Mouse (Mus musculus) intestine, embryonic 14.5 days (tissue): ENCODE data around the gene Ulk4. TPM values are rescaled to one million over a fixed set of nuclear protein-coding genes. Genes with fewer than 3 reads are reported as not detected.
"Not testable (repeated sequence)": the region's sequence is repeated elsewhere in the genome, so short reads cannot be mapped to it uniquely, and the experiment has no call there.

Source experiments
- ATAC-seq: fragments of 200-750 bp; cut with Nextera tagmentation; replicated peaks from 2 replicates; pipeline ENCODE4 v1.8.0; 2017; ENCODE audit warnings: low read depth, moderate number of reproducible peaks, moderate TSS enrichment, moderate library complexity; ENCODE audit not compliant: low FRiP score, low TSS enrichment
- DNase-seq: peaks from one replicate; pipeline ENCODE4 v3.0.0-alpha.2; 2018; ENCODE audit warnings: low spot score
- H3K27ac ChIP-seq: fragments of 300-500 bp; sonication (generic); 2 replicates; pipeline ENCODE4 v1.5.1; 2014; ENCODE audit warnings: low read depth, mild to moderate bottlenecking, control low read depth
- H3K27me3 ChIP-seq: fragments of 300-500 bp; sonication (generic); replicated peaks from 2 replicates; pipeline ENCODE4 v1.6.1; 2014; ENCODE audit warnings: low read length, control low read depth; ENCODE audit not compliant: control insufficient read depth, insufficient read depth
- H3K36me3 ChIP-seq: fragments of 300-500 bp; sonication (generic); 2 replicates; pipeline ENCODE4 v1.6.1; 2014; ENCODE audit warnings: low read length, control low read depth; ENCODE audit not compliant: control insufficient read depth, insufficient read depth
- H3K4me1 ChIP-seq: fragments of 300-500 bp; sonication (generic); replicated peaks from 2 replicates; pipeline ENCODE4 v1.6.1; 2014; ENCODE audit warnings: low read length, control low read depth, mixed read lengths; ENCODE audit not compliant: control insufficient read depth, insufficient read depth
- H3K4me2 ChIP-seq: fragments of 300-500 bp; sonication (generic); 2 replicates; pipeline ENCODE4 v1.6.1; 2014; ENCODE audit warnings: low read length
- H3K4me3 ChIP-seq: fragments of 300-500 bp; sonication (generic); 2 replicates; pipeline ENCODE4 v1.5.1; 2014; ENCODE audit warnings: low read depth, low read length, control low read depth, mixed read lengths
- H3K9ac ChIP-seq: fragments of 300-500 bp; sonication (generic); 2 replicates; pipeline ENCODE4 v1.6.1; 2014; ENCODE audit warnings: mild to moderate bottlenecking, low read length
- H3K9me3 ChIP-seq: fragments of 300-500 bp; sonication (generic); 2 replicates; pipeline ENCODE4 v1.6.1; 2016; ENCODE audit warnings: low read length, control low read depth; ENCODE audit not compliant: control insufficient read depth
- WGBS: fragments of 180-500 bp; shearing (Covaris S2); extraction: QIAGEN DNeasy Blood & Tissue Kit; methylation state at CpG from one replicate; pipeline ENCODE4 v1.1.7; 2014; 5-methylcytosine and 5-hydroxymethylcytosine counted together
- polyA plus RNA-seq: library from polyadenylated mRNA; unstranded; fragments of >200 nt; fragmentation: Nextera tagmentation; extraction: Ambion mirVana; gene quantifications from 2 replicates; pipeline ENCODE4 v1.2.1, GENCODE M21; 2014

The Ulk4 gene
- polyA plus RNA-seq, 1 experiment from 2014 or later: 122 TPM

DNA sequence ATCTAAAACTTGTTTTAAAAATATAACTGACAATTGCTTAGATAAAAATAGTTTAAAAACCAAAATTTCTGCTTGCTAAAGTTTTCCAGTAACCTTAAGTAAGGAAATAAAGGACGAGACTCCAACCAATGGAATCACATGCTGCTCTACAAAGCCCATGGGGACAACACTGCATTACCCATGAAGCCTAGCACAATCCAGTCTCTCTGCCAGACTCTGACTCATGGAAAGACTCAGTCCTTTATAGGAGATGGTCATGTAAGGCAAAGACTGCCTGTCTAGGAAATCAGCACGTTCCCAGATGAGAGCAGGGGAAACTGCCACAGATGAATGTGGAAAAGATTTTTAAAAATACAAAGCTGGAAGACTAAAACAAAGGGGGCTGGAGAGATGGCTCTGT, 23.0 kb downstream of the Ulk4 start:
- DNase-seq: no peak
- 77% methylated on average over 2 of the region's 2 CpGs for WGBS

DNA sequence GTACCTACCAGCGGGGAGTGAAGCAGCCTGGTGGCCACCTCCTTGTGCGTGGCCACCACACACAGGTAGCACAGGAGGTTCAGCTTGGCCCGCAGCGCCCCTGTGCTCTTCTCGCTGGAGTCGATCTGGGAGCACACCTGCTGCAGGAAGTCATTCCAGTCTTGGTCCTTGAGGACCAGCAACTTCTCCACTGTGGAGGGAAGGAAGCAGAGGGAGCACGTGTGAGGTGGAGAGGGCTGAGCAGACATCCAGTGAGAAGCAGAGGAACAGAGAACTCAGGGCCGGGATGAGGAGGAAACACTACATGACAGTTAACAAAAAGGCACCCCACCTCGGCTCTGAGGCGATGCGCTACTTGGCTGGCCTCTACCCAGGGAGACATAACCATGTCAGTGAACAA, 26.1 kb downstream of the Ulk4 start:
- Histone ChIP-seq H3K27me3 (no peaks in the 10 kb centered on the region), H3K9ac (no peak overlapping the region), H3K4me1 (no peaks in the 10 kb centered on the region), H3K36me3 (no peaks in the 10 kb centered on the region), H3K4me2 (no peak overlapping the region), H3K9me3 (no peaks in the 10 kb centered on the region), H3K4me3 (no peak overlapping the region), H3K27ac (no peak overlapping the region)
- no peak for DNase-seq
- 88% methylated on average over 11 of the region's 11 CpGs for WGBS
- no peak for ATAC-seq

More for the DNA sequence above, 23.0 kb downstream of the Ulk4 start:
- Histone ChIP-seq H3K27ac (no peak overlapping the region), H3K4me3 (no peak overlapping the region), H3K4me1 (no peaks in the 10 kb centered on the region), H3K9ac (no peak overlapping the region), H3K27me3 (no peaks in the 10 kb centered on the region), H3K4me2 (no peak overlapping the region), H3K36me3 (no peaks in the 10 kb centered on the region), H3K9me3 (no peaks in the 10 kb centered on the region)
- ATAC-seq: no peak

DNA sequence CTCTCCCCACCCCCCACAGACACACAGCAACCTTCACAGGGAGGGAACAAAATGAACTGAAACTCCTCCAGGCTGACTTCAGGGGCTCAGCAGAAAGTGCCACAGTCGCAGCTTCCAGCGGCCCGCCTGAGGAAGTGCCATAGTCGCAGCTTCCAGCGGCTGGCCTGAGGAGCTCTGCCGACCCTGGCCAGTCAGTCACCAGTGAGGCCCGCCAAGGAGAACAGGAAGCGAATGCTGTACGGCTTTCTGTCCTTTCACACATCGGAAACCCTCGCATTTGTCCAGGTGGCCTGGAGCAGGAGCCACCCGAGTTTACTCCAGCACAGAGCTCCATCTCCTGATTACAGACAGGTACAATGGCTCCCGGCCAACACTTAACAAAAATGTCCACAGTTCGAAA, 27.2 kb downstream of the Ulk4 start:
- Histone ChIP-seq H3K9me3 (no peaks in the 10 kb centered on the region), H3K4me3 (no peak overlapping the region), H3K27me3 (no peaks in the 10 kb centered on the region), H3K9ac (no peak overlapping the region), H3K4me1 (no peaks in the 10 kb centered on the region), H3K27ac (no peak overlapping the region), H3K36me3 (no peaks in the 10 kb centered on the region), H3K4me2 (no peak overlapping the region)
- WGBS: 47% methylated on average over 14 of the region's 14 CpGs
- ATAC-seq (no peak), DNase-seq (no peak)

DNA sequence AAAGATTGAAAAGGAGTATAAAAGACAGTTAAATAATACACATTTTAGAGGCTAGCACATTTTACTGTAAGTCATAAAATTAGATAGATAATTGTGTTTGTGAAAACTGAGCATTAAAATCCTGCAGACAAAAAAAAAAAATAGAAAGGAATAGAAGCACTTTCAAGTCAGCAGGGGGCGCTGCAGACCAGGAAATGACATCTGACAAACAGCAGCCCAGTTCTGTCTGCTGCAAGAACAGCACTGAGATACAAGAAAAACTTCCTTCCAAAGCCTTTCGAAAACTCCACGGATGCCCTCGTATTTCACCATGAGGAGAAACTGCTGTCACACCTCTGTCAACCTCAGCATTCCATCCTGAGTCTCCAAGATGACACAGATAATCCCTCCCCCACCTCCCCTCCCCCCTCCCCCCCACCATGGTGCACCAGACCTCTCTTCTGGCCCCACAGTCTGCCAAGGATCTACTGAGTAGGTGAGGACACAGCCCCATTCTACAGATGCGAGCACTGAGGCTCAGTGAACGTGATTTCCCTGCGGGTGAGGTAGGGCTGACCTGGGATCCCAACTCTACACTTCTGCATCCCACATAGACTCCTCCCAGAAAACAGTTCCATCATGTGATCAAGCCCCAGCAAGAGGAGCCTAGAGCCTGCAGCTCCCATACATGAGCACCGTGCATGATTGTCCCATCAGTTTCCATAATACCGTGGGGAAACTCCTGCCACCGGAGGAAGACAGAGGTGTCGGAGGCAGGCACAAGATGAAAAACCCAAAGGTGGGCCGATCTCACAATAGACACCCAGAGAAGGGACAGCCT, 28.8 kb downstream of the Ulk4 start:
- Histone ChIP-seq H3K4me1 (no peaks in the 10 kb centered on the region), H3K4me2 (no peak overlapping the region), H3K27me3 (no peaks in the 10 kb centered on the region), H3K36me3 (no peaks in the 10 kb centered on the region), H3K9me3 (no peaks in the 10 kb centered on the region), H3K27ac (no peak overlapping the region), H3K4me3 (no peak overlapping the region), H3K9ac (no peak overlapping the region)
- DNase-seq: peak; percentile 94
- no peak; the same call in 1 of the 2 replicates for ATAC-seq
- 63% methylated on average over 12 of the region's 12 CpGs for WGBS

DNA sequence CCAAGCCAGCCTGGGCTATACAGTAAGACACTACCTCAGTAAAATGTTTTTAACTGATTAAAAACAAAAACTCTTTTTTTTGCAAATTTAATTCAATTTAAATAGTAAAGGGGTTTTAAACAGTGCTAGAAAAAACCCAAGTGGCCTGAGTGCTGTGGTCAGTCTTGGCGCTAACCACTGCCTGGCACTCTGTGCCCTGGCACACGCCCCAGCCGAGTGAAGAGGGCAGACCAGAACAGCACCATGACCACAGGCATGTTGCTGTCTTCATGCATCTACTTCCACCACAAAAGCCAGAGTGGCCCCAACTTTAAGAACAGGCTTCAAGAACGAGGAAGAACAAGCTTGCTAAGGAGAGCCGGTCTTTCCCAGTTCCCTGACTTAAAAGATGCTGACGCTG, 29.9 kb downstream of the Ulk4 start:
- no peaks in the 10 kb centered on the region for H3K9me3 ChIP-seq
- ATAC-seq (no peak), DNase-seq (no peak)
- 68% methylated on average over 6 of the region's 6 CpGs for WGBS
- no peak overlapping the region for H3K4me3 ChIP-seq
- H3K9ac ChIP-seq: no peak overlapping the region
- no peak overlapping the region for H3K4me2 ChIP-seq
- no peaks in the 10 kb centered on the region for H3K27me3 ChIP-seq
- no peaks in the 10 kb centered on the region for H3K36me3 ChIP-seq
- H3K27ac ChIP-seq: no peak overlapping the region
- H3K4me1 ChIP-seq: no peaks in the 10 kb centered on the region

DNA sequence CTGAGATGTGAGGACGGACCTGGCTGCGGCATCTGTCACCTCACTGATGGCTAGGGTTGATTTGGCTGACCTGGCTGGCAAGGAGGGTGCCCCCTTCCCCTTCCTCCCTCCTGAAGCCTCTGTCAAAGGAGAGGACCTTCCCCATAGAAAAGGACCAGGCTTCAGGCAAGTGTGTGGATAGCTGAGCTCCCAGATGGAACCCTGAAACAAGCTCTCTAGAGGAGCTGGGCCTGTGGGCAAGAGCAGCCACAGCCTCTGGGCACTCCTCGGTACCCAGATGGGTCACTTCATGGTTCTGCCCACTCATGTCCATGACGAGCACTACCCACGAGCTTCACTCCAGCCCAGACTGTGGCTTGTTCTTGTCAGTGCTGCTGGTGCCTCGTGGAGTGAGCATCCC, 34.7 kb downstream of the Ulk4 start:
- no peak for DNase-seq
- 87% methylated on average over 6 of the region's 6 CpGs for WGBS
- no peak overlapping the region for H3K4me2 ChIP-seq
- no peaks in the 10 kb centered on the region for H3K27me3 ChIP-seq
- ATAC-seq: no peak
- H3K4me3 ChIP-seq: no peak overlapping the region
- H3K27ac ChIP-seq: no peak overlapping the region
- H3K36me3 ChIP-seq: no peaks in the 10 kb centered on the region
- no peaks in the 10 kb centered on the region for H3K9me3 ChIP-seq
- H3K9ac ChIP-seq: no peak overlapping the region
- no peaks in the 10 kb centered on the region for H3K4me1 ChIP-seq

DNA sequence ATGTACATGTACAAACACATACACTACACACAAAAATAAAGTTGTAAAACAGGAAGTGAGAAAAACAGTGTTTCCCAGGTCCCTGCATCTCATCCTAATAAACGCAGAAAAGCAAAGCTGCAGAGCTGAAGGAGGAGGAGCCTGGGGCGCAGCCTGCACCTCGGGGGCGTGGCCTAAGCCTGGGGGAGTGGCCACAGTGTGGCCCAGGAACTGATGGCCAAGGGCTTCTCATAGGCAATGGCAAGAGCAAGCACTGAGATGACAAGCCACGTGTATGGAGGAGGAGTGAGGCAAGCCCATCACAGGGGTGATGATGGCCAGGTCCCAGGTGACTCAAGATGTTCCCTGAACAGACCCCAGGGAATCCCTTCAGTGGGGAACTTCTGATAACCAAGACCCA, 35.2 kb downstream of the Ulk4 start:
- H3K27ac ChIP-seq: no peak overlapping the region
- DNase-seq: no peak
- H3K4me1 ChIP-seq: no peaks in the 10 kb centered on the region
- H3K4me3 ChIP-seq: no peak overlapping the region
- no peak for ATAC-seq
- H3K9ac ChIP-seq: no peak overlapping the region
- WGBS: 18% methylated on average over 5 of the region's 5 CpGs
- no peaks in the 10 kb centered on the region for H3K27me3 ChIP-seq
- no peak overlapping the region for H3K4me2 ChIP-seq
- H3K36me3 ChIP-seq: no peaks in the 10 kb centered on the region
- no peaks in the 10 kb centered on the region for H3K9me3 ChIP-seq

DNA sequence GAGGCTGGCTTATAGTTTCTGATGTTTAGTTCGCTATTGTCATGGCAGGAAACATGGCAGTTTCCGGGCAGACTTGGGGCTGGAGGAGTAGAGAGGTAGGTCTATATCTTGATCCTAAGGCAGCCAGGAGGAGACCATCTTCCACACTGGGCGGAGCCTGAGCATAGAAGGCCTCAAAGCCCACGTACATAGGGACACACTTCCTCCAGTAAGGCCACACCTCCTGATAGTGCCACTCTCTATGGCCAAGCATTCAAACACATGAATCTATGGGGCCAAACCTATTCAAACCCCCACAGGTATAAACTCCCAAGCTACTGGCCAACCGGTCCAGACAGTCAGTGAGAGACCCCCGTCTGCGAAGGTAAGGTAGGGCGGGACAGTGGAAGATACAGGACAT, 35.6 kb downstream of the Ulk4 start:
- Histone ChIP-seq H3K27ac (no peak overlapping the region), H3K4me2 (no peak overlapping the region), H3K9me3 (no peaks in the 10 kb centered on the region), H3K27me3 (no peaks in the 10 kb centered on the region), H3K4me1 (no peaks in the 10 kb centered on the region), H3K9ac (no peak overlapping the region), H3K4me3 (no peak overlapping the region), H3K36me3 (no peaks in the 10 kb centered on the region)
- 86% methylated on average over 8 of the region's 8 CpGs for WGBS
- DNase-seq: no peak
- ATAC-seq: 0 out of 2 replicates have a peak, but pooled peaks have one; percentile 36

DNA sequence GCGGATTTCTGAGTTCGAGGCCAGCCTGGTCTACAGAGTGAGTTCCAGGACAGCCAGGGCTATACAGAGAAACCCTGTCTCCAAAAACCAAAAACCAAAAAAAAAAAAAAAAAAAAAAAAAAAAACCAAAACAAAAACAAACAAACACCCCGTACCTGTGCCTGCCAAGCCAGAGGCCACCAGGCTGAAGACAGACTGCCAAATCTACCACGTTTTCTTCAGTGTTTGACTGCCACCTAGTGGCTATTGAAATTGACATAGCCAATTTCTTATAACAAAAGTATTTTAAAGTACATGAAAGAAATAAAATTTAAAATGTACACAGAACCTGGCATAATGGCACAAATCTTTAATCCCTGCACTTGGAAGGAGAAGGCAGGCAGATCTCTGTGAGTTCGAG, 36.8 kb downstream of the Ulk4 start:
- not testable (repeated sequence) for ATAC-seq, H3K36me3 ChIP-seq, H3K27ac ChIP-seq, H3K9me3 ChIP-seq, H3K4me1 ChIP-seq, H3K4me3 ChIP-seq, H3K9ac ChIP-seq, DNase-seq, H3K4me2 ChIP-seq, H3K27me3 ChIP-seq
- 31% methylated on average over 4 of the region's 5 CpGs for WGBS
